Mouse (Mus musculus) brain, adult 2 months (tissue): ENCODE data around the gene Spic.
A peak's percentile ranks its signal among the peaks of the same experiment; 100 is the strongest.
"Not testable (repeated sequence)": the region's sequence is repeated elsewhere in the genome, so short reads cannot be mapped to it uniquely, and the experiment has no call there.

ENCODE experiments used
- DNase-seq: peaks from one replicate; pipeline ENCODE4 v3.0.0; 2011; ENCODE audit warnings: low read depth, low spot score

The Spic gene

GRCm38 (mm10) chr10:88684925-88685324, at the start of gene Spic:
Gene Spic (minus strand): TSS chr10:88685015.
- DNase-seq = no peak

- DNase-seq = no peak
Measured at GRCm38 (mm10) chr10:88732309-88732622, 47.5 kb upstream of the Spic start.

- peak; percentile 35 for DNase-seq
Measured at GRCm38 (mm10) chr10:88731496-88732308, 46.9 kb upstream of the Spic start.

GRCm38 (mm10) chr10:88730571-88731495, 46.0 kb upstream of the Spic start, which contains the start of gene Arl1:
Gene Arl1 (plus strand): TSS chr10:88730858.
- DNase-seq = peak; percentile 98

GRCm38 (mm10) chr10:88728166-88728565, 43.4 kb upstream of the Spic start:
- DNase-seq = peak; percentile 53

- peak; percentile 81 for DNase-seq
Measured at GRCm38 (mm10) chr10:88727128-88727527, 42.3 kb upstream of the Spic start.

- DNase-seq = peak; percentile 37
Measured at GRCm38 (mm10) chr10:88725343-88725742, 40.5 kb upstream of the Spic start.

GRCm38 (mm10) chr10:88719618-88720017, 34.8 kb upstream of the Spic start:
- DNase-seq = no peak

GRCm38 (mm10) chr10:88717756-88718025, 32.9 kb upstream of the Spic start:
- DNase-seq = no peak

GRCm38 (mm10) chr10:88716986-88717755, 32.4 kb upstream of the Spic start:
- no peak for DNase-seq

GRCm38 (mm10) chr10:88715621-88716020, 30.8 kb upstream of the Spic start:
- no peak for DNase-seq

GRCm38 (mm10) chr10:88714744-88715143, 29.9 kb upstream of the Spic start:
- DNase-seq = no peak

- peak; percentile 55 for DNase-seq
Measured at GRCm38 (mm10) chr10:88712359-88712758, 27.5 kb upstream of the Spic start.

- peak; percentile 91 for DNase-seq
Measured at GRCm38 (mm10) chr10:88708671-88709523, 24.1 kb upstream of the Spic start.

GRCm38 (mm10) chr10:88700938-88701337, 16.1 kb upstream of the Spic start:
- DNase-seq = no peak

GRCm38 (mm10) chr10:88682904-88683563, 1.8 kb downstream of the Spic start:
- no peak for DNase-seq

GRCm38 (mm10) chr10:88672825-88673224, 12.0 kb downstream of the Spic start:
- no peak for DNase-seq

- DNase-seq = no peak
Measured at GRCm38 (mm10) chr10:88672123-88672522, 12.7 kb downstream of the Spic start.

GRCm38 (mm10) chr10:88669719-88670118, 15.1 kb downstream of the Spic start:
- DNase-seq = peak; percentile 54

GRCm38 (mm10) chr10:88663856-88664255, 21.0 kb downstream of the Spic start:
- not testable (repeated sequence) for DNase-seq
